Mouse (Mus musculus) olfactory bulb, adult 2 months (tissue): ENCODE measurements at regions not wholly inside any gene's neighbourhood (a gene's known extent, or its start where the extent isn't known, plus 50 kb on each side); places are given as distances from the start of the nearest gene placed in this dataset.

Experiments used
- CTCF ChIP-seq: fragments of 200-500 bp; IDR thresholded peaks from 2 replicates; pipeline ENCODE4 v1.5.1; 2012; ENCODE audit warnings: low read depth, mild to moderate bottlenecking, low read length, moderate library complexity; ENCODE audit not compliant: insufficient read depth
- POLR2A ChIP-seq: fragments of 200-500 bp; IDR thresholded peaks from 2 replicates; pipeline ENCODE4 v1.6.1; 2012; ENCODE audit warnings: mild to moderate bottlenecking, low read depth, low read length, moderate library complexity; ENCODE audit not compliant: insufficient read depth

DNA sequence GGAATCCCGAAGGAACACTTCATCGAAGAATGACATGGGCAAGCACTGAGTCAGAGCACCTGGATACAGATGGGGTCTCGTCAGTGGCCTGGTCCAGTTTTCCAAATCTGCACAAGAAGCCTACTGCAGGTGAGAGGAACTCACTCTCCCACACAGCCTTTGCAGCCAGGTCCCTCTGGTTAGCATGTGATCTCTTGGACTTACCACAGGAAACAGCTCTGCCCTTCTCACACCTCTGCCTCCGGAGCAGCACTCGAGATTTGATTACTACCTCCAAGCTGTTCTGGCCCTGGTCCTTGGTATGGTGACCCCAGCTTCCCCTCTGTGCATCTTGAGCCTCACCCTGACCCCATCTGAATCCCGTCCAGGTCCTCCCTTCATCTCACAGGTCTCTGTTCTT lies 128.5 kb upstream of the Zfp618 start:
- no peak for TF ChIP-seq POLR2A
- TF ChIP-seq CTCF: no peak
